Mouse (Mus musculus): ENCODE results near the gene Eri3.

Eri3 gene

DNA sequence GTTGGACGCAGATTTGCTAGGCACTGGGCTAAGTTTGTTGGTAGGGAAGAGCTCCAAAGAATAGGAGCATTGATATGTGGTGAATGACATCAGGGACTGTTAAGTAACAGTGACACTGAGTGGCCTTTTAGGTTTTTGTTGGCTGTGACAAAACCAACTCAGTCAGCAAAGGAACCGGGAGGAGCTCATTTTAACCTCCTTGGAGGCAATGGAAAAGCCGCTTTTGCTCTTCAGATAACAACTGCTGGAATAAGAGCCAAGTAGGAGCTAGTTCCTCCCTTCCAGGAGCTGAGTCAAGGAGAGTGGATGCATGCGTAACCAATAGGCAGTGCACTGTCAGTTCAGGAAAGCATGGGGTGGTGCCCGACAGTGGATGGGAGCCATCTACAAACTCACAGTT is 20.8 kb downstream of the Eri3 start:
- in situ Hi-C loops (cut with MboI, MseI), result no loop called here

DNA sequence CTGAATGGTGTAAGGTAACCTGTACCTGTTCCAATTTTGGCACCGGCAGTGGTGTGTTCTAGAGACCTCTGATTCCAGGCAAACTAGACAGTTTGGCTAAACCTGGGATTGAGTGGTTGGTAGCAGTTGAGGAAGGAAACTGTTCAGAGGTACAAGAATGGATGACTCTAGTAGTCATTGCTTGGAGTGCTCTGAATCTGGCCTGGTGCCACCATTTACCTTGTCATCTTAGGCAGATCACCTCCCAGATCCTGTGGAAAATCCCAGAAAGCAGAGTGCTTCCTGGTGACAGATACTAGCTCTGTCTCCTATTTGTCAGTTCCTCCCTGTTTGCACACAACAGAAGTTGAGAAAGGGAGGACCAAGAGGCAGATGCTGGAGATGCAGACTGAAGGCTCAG is 27.4 kb downstream of the Eri3 start:
- in situ Hi-C loops (cut with MboI, MseI), result no loop called here

DNA sequence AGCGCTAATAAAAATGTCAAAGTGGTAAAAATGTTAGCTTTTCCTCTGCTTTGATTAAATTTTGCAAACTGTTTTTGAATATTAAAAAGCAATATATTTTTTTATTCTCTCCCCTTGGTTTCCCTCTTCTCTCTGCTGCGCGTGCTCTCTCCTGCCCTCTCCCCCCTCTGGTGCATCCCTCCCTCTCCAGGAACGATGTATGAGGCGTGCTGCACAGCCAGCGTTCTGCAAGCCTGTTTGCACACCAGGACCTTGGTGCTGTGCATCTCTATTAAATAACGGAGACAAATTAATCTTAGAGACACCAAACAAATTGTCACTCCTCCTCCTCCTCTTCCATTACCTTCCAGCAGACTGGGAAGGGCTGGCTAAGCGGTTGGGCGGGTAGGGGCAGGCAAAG is 31.5 kb downstream of the Eri3 start:
- in situ Hi-C loops (cut with MboI, MseI), result no loop called here

DNA sequence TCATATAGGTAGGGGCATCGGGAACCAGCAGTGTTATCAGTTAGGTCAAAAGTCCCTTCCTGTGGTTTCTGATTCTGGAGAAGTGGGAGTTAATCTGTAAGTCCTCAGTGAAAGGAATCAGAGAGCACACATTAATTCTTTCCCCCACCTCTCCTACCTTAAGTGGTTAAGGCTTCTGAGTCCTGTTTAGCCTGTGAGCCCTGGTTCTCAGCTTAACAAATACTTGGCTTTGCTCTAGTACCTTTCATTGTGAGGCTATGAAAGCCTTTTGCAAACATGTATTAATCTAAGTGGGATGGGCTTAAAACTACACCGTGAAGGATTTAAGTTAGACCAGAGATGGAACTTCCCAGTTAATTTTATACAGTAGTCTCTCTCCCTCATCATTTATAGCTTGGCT is 35.8 kb downstream of the Eri3 start:
- in situ Hi-C loops (cut with MboI, MseI), result no loop called here

DNA sequence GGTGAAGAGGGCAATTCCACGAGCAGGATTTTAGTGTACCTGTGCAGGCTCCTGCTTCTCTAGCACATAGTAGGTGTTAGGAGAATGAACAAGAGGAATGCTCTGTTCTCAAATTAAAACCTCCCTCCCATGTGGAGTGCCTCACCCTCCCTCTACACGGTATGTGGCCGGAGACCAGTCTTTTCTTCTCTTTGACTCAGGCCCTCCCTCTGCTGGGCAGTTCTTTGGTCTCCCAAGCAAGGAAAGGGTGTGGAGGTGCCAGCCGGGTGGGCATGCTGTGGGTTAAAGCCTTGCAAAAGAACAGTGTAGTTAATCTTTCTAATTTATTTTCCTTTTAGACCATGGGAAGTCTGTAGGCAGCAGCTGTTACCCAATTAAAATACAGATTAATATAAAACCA is 37.3 kb downstream of the Eri3 start:
- in situ Hi-C loops (cut with MboI, MseI), result no loop called here

DNA sequence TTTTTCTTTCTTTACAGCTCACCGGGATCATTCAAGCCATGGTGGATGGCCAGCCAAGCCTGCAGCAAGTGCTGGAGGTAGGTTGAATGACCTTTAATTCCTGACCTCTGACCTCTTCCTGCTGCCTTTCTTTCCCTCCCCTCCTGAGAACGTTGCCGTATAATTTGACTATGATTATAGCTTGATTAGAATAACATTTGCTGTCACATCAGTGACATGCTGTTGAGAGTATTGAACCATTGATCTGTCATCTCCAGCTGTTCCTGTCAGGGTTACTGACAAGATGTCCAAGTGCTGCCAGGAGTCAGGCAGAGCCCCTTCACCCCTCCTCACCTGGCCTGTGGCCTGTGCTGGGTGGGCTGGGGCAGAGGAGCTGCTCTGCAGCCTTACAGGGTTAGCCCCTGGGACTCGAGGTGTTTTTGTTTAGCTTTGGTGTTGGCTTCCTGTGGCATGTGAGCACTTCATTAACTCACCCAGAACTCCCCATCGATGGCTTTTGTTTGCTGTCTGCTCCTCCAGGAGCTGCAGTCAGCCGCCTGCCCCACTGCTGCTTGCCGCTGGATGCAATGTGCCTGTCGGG is 39.0 kb downstream of the Eri3 start:
- in situ Hi-C loops (cut with MboI, MseI), result no loop called here

DNA sequence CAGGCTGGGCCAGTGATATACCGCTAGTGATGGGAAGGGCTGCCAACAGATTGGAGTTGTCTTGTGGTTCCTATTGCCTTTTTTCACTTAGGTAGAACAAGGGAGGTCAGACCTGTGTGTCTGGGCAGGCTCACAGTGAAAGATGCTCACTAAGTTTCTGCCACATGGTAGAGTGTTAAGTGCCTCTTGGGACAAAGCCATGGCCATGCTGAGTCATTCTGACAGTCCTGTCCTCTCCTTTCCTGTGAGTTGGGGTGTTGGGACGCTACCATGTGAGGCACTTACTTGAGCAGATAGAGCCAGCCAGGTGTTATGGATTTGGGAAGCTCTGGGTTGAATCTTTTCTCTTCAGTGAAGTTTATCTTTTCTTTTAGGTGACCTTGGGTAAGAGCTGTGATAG is 40.6 kb downstream of the Eri3 start:
- in situ Hi-C loops (cut with MboI, MseI), result no loop called here

DNA sequence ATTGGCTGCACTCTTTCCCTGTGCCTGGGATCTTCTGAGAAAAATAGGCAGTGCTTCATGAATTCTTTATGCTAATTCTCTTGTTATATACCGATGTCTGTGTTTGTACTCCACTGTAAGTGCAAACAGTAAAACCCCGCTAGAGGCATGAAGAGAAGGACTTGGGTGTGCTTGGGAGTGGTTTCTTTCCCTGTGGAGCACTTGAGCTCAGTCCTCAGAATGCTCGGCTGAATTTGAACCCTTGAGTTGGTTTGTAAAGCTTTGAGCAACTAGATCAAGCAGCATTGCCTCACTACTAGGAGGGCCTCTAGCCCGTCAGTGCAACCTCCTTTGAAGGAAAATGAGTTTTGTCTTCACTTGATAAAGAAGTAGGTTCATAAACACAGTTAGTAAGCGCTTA is 42.0 kb downstream of the Eri3 start:
- in situ Hi-C loops (cut with MboI, MseI), result no loop called here

DNA sequence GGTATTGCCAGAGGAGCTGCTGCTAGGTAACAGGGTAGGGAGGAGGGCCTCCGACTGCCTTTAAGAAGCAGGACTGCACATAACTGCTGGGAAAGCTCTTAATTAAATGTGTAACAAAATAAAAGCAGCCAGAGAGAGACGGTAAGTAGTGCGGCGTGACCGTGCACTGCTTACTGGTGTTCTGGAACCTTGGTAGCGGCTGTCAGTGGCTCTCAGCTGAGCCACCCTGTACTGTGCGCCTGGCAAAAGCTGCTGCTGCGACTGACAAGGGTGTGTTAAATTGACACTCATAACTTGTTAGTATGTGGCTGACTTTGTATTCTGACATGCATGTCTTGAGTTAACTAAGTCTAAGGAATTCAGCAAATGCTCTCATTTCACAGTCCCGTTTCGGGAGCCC is 45.1 kb downstream of the Eri3 start:
- in situ Hi-C loops (cut with MboI, MseI), result no loop called here

DNA sequence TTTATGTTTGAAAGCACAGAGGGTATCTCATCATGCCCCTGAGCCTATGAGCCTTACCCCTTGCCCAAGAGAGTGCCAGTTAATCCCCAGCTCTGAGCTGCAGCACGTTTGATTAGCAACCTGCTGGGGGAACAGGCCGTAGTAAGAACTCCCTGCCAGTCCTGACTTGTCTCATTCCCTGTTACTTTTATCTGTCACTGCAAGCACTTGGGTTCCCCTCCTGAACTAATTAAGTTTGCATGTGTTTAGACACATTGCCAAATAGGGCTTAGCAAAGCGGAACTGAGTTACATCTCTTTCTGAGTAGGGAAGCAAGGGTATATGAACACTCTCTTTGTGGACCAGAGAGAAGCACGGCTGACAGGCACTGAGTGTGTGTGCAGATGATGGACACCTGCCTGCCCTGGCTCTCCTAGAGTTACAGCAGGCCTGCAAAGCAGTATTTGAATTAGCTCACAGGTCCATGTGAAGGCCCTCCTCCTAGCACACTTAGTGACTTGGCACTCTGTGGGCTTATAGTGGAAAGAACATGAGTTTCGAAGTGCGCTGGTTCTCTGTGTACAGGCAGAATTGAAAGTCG is 49.9 kb downstream of the Eri3 start:
- in situ Hi-C loops (cut with MboI, MseI), result no loop called here

DNA sequence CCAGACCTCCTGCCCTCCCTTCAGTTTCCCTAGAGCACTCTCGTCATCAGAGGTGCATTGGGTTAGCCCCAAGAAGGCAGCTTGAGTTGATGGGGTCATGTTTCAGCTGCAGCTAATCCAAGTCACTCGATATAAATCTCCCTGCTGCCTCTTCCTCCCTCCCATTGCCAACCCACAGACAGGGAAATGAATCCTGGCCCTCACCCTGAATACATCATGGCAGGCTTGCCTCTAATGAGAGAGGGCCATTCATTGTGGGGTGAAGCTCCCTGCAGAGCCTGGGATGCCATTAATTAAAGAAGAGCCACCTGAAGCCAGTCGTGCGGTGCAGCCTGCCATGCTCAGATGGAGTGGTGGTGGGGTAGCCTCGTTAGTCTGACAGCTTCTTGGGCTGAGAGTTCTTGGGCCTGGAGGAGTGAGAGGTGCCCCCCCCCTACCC is 51.2 kb downstream of the Eri3 start:
- in situ Hi-C loops (cut with MboI, MseI), result no loop called here

DNA sequence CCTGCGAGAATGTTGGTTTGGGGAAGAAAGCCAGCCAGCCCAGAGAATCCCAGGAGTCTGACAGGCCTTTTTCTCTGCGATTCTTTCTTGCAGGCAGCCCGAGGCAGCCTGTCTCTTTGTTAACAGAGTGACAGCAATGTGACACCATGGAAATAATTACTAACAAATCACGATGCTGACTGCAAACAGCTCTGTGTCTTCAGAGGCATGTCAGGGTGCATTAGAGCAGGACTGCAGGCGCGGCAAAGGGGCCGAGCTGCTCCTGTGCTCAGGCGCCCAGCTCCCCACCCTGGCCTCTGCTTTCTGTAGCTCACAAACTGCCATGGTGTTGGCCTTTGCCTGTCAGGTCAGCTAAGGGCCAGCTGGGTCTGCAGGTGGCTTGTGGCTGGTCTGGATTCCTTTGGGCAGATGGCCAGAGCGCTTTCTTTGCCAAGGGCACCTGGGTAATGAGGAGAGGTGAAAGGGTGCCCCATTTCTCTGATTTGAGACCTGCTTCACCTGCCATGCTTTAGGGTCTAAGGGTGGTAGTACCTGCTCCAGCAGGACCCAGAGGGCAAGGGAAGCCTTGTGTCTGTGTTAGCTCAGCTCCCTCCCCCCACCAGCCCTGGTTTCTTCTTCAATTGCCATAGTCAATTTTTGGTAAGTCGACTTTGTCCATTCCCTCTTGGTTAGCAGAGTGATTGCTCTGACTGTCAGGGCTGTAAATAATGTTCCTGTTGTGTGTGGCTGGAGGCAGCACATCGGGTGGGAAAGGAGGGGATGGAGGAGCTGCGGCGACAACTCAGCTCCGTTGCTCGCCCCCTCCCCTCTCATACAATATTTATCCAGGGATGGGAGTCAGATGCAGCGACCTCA is 55.2 kb downstream of the Eri3 start:
- in situ Hi-C loops (cut with MboI, MseI), result no loop called here

DNA sequence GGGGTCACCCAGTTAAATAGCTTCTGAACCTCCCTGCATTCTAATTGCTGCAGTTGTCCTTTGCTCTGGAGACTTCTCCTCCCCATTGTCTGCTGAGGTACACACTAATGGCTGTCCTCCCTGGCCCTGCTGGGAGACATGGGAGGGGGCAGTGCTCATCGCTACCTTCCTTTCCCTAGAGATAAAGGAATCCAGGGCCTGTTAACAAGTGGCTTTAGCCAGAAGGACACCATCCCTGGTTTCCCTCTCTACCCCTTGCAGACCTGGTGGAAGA is 55.7 kb downstream of the Eri3 start:
- in situ Hi-C loops (cut with MboI, MseI), result no loop called here

DNA sequence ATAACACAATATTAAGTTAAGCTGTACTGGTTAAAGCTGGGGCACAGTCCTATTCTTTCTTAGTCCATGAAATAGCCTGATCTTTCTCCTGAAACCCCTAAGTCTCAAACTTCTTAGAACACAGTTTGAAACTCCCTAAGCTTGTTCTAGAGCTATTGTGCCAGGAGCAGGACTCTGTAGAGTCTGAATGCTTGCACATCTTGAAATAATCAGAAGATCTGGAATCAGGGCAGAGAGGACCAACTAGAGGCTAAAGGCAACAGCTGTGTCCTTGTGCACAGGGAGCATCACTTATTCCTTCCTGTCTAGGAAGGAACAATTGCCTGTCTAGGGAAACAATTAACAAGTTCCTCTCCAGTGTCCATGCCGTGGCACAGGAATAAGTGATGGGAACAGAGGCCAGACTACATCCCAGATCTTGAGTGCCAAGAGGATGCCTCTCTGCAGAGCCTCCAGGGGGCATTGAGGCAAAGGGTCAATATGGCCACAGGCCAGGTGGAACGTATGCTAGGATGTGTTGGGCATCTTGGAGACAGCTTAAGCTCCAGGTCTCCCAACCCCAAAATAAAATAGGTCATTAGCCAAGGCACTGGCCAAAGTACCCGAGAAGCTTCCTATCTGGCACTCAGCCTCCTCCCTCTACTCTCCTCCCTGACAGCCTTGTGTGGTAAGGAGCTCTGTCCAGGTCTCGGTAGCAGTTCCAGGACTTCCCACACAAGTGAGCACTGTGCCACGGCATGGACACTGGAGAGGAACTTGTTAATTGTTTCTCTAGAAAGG is 56.9 kb downstream of the Eri3 start:
- in situ Hi-C loops (cut with MboI, MseI), result no loop called here

DNA sequence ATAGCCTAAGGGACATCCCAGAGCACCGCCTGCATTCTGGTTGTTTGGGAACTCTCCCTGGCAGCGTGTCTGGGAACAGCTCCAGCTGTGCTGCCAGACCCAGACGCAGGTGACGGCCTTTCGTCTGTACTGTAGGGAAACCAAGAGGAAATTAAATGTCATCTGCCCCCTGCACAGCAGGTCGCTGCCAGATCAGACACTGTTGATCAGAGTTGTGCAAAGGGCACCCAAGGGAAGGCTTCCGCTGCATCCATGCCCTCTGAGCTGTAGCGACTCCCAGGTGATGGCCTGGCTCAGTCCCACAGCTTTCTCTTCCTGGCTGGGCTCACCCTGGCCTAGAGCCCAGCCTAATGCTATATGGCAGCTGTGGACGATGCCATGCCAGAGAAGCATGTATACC is 58.1 kb downstream of the Eri3 start:
- in situ Hi-C loops (cut with MboI, MseI), result no loop called here

DNA sequence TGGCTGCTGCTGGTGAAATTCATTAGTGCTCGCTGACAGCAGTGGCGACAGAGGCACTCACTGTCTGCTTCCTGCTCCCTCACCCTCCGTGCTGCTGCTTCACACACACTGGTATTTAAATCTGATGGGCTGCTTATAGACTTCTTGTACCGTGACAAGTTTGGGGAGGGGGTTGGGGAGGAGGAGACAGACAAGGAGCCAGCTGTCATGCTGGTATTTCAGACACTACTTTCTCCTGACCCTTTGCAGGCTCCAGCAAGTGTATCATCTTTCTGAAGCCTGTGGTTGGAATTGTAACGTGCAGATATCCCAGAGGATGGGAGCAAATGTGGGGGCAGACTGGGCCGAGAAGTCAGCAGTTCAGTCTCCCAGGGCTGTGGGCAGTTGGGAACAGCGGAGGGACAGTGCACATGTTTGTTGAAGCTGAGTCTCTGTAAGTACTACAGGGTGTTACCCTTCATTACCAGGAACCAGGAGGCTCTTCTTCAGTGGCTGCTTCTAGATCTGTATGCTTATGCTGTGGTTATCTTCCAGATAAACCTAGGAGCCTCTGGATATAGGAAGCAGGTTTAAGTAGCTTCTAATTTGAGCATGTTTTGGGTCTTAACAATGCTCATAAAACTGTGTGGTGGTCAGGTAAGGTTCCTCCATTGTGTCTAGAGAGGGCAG is 59.3 kb downstream of the Eri3 start:
- in situ Hi-C loops (cut with MboI, MseI), result no loop called here

DNA sequence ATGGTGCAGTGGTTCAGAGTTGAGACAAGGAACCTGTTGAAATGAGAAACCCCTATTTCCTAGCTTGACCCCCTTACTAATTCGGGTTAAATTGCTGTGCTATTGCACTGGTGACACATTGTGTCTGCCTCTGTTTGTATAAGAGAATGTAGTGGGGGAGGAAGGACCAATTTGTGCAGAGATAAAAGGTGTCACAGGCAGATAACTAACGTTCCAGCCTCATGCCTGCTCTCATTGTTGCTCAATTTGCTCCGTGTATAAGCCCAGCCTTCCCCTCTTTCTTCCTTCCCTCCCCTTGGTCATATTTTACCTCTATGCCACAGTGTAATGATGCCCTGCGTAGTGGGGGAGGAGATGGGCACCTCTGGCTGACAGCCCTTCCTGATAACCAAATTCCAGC is 61.2 kb downstream of the Eri3 start:
- in situ Hi-C loops (cut with MboI, MseI), result no loop called here

DNA sequence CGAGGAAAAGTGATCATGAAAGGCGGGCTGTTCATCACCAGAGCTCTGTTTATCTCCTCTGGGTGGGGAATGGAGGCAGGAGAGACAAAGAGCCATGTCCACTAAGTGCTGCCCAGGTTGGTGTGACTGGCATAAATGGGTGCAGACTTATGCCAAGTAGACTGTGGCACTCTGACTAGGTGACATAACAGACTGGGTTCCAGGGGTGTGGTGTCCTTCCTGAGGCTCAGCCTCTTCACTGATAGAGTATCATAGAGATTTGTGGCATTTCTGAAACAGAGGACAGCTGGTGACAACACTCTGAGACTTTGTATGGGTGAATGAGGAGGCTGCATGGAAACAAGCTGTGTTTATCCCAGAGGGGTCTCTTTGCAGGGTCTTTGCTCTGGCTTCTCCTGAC is 61.6 kb downstream of the Eri3 start:
- in situ Hi-C loops (cut with MboI, MseI), result no loop called here

DNA sequence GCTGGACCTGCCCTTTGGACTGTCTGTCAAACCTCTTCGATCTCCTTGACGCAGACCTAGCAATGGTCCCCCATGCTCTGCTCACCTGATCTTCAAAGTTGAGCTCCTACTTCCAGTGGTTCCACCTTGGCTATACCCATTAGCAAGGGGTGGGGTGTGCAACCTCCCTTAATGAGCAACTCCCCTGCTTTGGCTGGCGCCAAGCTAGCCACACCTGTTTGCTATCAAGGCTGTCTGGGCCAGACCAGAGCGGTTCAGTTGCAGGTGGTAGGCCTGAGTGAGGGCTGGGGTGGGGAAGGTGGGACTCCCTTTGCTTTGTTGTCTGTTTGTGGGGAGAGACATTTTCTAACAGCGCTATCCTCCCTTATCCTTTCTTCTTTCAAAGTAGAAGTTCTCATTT is 62.5 kb downstream of the Eri3 start:
- in situ Hi-C loops (cut with MboI, MseI), result no loop called here

DNA sequence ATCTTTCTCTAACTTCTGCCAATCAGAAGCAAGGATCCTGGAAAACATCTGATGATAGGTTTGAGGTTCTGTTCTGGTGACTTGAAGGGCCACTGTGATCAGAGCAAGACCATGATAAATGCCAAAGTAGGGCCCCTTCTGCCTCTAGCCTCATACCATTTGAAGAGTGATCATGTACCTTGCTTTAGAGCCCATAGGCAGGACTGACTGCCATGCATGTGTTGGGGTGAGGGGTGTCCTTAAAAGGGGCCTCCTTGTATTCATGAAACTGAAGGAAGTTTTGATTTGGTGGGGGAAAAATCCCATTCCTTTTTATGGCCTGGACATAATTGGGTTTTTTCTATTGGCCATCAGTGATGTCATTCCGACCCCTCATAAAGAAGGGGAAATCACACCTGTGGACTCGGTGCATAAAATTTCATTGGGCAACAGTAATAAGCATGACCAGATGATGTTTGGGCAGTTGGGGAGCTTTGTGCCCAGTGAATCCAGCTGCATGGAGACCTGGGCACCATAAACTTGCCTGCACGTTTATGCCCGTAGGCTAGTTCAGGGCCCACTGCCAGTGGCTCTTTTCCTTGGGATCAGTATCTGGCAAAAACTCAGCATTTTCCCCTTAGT is 63.1 kb downstream of the Eri3 start:
- in situ Hi-C loops (cut with MboI, MseI), result no loop called here

DNA sequence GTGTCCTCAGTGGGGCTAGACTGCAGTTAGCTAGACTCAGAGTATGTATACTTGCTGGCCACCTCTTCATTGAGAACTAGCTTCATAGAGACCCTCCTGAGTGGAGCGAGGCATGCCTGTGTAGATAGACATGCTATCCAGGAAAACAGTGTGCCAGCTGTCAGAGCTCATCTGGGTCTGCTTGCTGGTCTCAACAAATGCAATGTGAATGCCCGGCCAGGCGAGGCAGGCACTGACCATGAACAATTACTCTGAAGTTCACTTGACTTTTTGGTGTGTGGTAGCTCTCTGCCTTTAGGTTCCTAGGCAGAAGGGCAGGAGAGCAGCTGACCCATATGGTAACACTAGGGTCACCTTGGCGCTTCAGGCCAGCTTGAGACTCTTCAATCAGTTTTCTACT is 66.4 kb downstream of the Eri3 start:
- in situ Hi-C loops (cut with MboI, MseI), result no loop called here

DNA sequence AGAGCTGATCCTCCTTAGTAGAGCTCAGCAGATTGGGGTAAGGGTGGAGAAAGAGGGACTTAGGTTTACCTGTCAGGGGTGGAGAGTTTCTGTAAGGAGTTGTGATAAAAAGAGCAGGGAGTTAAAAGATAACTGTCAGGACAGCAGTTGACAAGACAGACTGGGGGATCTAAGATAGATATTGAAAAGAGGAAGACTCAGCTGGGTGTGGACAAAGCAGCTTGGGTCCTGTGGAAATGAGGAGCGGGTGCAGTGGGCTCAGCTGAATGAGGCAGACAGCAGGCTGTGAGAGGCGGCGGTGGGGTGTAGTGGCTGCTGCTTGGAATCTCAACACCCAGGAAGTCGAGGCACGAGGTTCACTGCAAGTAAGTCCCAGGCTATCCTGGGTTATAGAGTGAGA is 72.1 kb downstream of the Eri3 start:
- in situ Hi-C loops (cut with MboI, MseI), result no loop called here
